ENCODE assay signal across 8 mouse cellular contexts in the genomic region with DNA sequence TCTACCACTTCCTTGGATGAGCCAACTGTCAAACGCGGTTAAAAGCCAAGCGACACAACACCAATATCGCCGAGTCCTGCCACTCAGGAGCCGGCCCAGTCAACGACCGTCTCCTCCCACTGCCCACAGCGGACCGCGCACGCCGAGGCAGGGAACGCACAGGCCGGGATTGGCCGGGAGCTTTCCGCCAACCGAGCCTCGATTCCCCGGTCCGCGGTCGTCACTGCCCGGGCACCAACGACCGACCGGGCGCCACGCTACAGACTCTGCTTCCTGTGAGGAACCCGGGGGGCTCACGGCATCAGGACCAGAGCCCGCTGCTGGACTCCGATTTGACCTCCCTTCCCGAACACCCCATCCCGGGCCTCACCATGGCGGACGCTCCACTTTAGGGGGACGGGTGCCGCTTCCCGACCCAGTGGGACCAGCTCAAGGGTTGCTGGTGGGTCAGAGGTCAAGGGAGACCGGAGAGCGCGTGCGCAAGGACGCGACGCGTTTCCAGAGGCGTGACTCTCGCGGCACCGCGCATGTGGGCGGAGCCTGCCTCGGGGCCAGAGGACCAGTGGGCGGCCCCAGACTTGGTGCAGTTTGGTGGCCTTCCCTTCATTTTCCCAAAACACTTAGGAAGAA. TPM values are rescaled to one million over a fixed set of nuclear protein-coding genes. Genes with fewer than 3 reads are reported as not detected.
A peak's percentile ranks its signal among the peaks of the same experiment; 100 is the strongest.
DNase-seq lines count a peak whose midpoint lies in the region; ATAC-seq lines count a peak whose summit lies in the region.

TSS of gene Pam16 (minus strand) at position 508 of the 630 bp plus-strand sequence.

- H3K4me2 ChIP-seq in heart, embryonic 14.5 days (ENCODE audit: low read length) = peak within 1 kb of the TSS; percentile 65
- H3K4me2 ChIP-seq in liver, embryonic 13.5 days = peak within 1 kb of the TSS; percentile 84
- H3K4me2 ChIP-seq in stomach, embryonic 16.5 days (ENCODE audit: low read depth, low read length) = peak within 1 kb of the TSS; percentile 78

- 0 out of 2 replicates have a peak, but pooled peaks cover 3% of the 10 kb centered on the region for H3K36me3 ChIP-seq in heart, embryonic 14.5 days (ENCODE audit: control insufficient read depth, insufficient read depth, low read length)
- peaks cover 10% of the 10 kb centered on the region; the same call in 1 of the 2 replicates for H3K36me3 ChIP-seq in liver, embryonic 13.5 days
- H3K36me3 ChIP-seq in stomach, embryonic 16.5 days (ENCODE audit: control insufficient read depth, insufficient read depth, low read length) = no peaks in the 10 kb centered on the region

- peak; percentile 90 for DNase-seq in CD4-positive helper T cell, adult 2 months (ENCODE audit: low read depth, low spot score)
- peak; percentile 76 for DNase-seq in brain, embryonic 18.5 days (ENCODE audit: low read depth, low spot score)
- DNase-seq in kidney, postnatal 14 days = peak; percentile 96
- DNase-seq in liver, embryonic 13.5 days = peak; percentile 89
- DNase-seq in neural tube, embryonic 10.5 days (ENCODE audit: extremely low spot score, low spot score) = peak; percentile 93

- no peaks in the 10 kb centered on the region for H3K9me3 ChIP-seq in heart, embryonic 14.5 days (ENCODE audit: control insufficient read depth, low read length)
- H3K9me3 ChIP-seq in liver, embryonic 13.5 days (replicated peaks) = no peaks in the 10 kb centered on the region
- no peaks in the 10 kb centered on the region for H3K9me3 ChIP-seq in stomach, embryonic 16.5 days (replicated peaks; ENCODE audit: control insufficient read depth, low read length)

- peak within 1 kb of the TSS; percentile 34 to 81 for H3K27ac ChIP-seq in heart, embryonic 14.5 days (replicated peaks in 1 of 2; ENCODE audit: control insufficient read depth in 1 of 2, insufficient read depth in 1 of 2, low read depth in 2 of 2, low read length in 2 of 2)
- H3K27ac ChIP-seq in liver, embryonic 13.5 days = peak within 1 kb of the TSS; percentile 86
- peak within 1 kb of the TSS; percentile 85 for H3K27ac ChIP-seq in stomach, embryonic 16.5 days (ENCODE audit: low read length)

- 0% methylated on average over 56 of the region's 56 CpGs for WGBS in heart, embryonic 14.5 days
- under 1% methylated on average over 56 of the region's 56 CpGs for WGBS in liver, embryonic 13.5 days (ENCODE audit: insufficient replicate concordance)
- WGBS in stomach, embryonic 16.5 days = under 1% methylated on average over 56 of the region's 56 CpGs

- H3K27me3 ChIP-seq in heart, embryonic 14.5 days (ENCODE audit: control insufficient read depth, insufficient read depth, low read length) = no peaks in the 10 kb centered on the region
- no peaks in the 10 kb centered on the region for H3K27me3 ChIP-seq in liver, embryonic 13.5 days
- no peaks in the 10 kb centered on the region for H3K27me3 ChIP-seq in stomach, embryonic 16.5 days (ENCODE audit: control insufficient read depth, insufficient read depth, low read length)

- peak within 1 kb of the TSS; percentile 80 for H3K9ac ChIP-seq in heart, embryonic 14.5 days (ENCODE audit: low read length)
- H3K9ac ChIP-seq in liver, embryonic 13.5 days = peak within 1 kb of the TSS; percentile 87
- peak within 1 kb of the TSS; percentile 92 for H3K9ac ChIP-seq in stomach, embryonic 16.5 days (ENCODE audit: low read length)

- peak; percentile 95 for ATAC-seq in erythroid progenitor cell, adult 5-6 weeks (replicated peaks; ENCODE audit: low FRiP score, poor library complexity, severe bottlenecking)
- peak; percentile 84 for ATAC-seq in heart, embryonic 14.5 days (ENCODE audit: insufficient number of reproducible peaks, insufficient read depth, low FRiP score, low read depth)
- ATAC-seq in liver, embryonic 13.5 days (ENCODE audit: low read depth) = peak; percentile 91
- ATAC-seq in stomach, embryonic 16.5 days (ENCODE audit: insufficient read depth, low FRiP score) = peak; percentile 92

- peak within 1 kb of the TSS; percentile 57 to 84 for H3K4me3 ChIP-seq in heart, embryonic 14.5 days (ENCODE audit: control insufficient read depth in 1 of 2, insufficient read depth in 1 of 2, low read depth in 1 of 2, low read length in 2 of 2)
- H3K4me3 ChIP-seq in liver, embryonic 13.5 days (replicated peaks) = peak within 1 kb of the TSS; percentile 86
- peak within 1 kb of the TSS; percentile 89 for H3K4me3 ChIP-seq in stomach, embryonic 16.5 days (replicated peaks; ENCODE audit: low read length)

- H3K4me1 ChIP-seq in heart, embryonic 14.5 days (ENCODE audit: control insufficient read depth in 2 of 2, insufficient read depth in 2 of 2, low read length in 2 of 2) = peaks cover 8 to 29% of the 10 kb centered on the region in 2 experiments
- peaks cover 50% of the 10 kb centered on the region for H3K4me1 ChIP-seq in liver, embryonic 13.5 days (replicated peaks)
- H3K4me1 ChIP-seq in stomach, embryonic 16.5 days (ENCODE audit: control insufficient read depth, insufficient read depth, low read length) = peaks cover 13% of the 10 kb centered on the region

RNA-seq across cellular contexts. Expression of gene Pam16, which starts in this region (rescaled TPM):
- 9.4 and 16.8 TPM in 2 replicates for total RNA-seq in erythroid progenitor cell, adult 5-6 weeks (2015; ENCODE audit: low replicate concordance)
- total RNA-seq in erythroid progenitor cell, adult 5-6 weeks (2017; ENCODE audit: low replicate concordance) = 3.9 and 9.6 TPM in 2 replicates
- 157 and 165 TPM in 2 replicates for polyA plus RNA-seq in heart, embryonic 14.5 days (2014; fragmentation: Nextera tagmentation; extraction: Ambion mirVana)
- polyA plus RNA-seq in liver, embryonic 13.5 days (2015; fragmentation: Nextera tagmentation; extraction: Ambion mirVana) = 67.5 and 74.1 TPM in 2 replicates
- polyA plus RNA-seq in stomach, embryonic 16.5 days (2015; fragmentation: Nextera tagmentation; extraction: Ambion mirVana) = 47.9 and 75.3 TPM in 2 replicates

Comparison
In these comparisons a context has a peak if more than half of its experiments do, and no peak if none do; other contexts are left out.
1. Peak in every context shown above with its lines: DNase-seq, ATAC-seq, H3K4me3 ChIP-seq and H3K27ac ChIP-seq.